Mouse (Mus musculus): Measurements from ENCODE around the gene Dapk1.
"Not testable (repeated sequence)": the region's sequence is repeated elsewhere in the genome, so short reads cannot be mapped to it uniquely, and the experiment has no call there.

Dapk1 gene

DNA sequence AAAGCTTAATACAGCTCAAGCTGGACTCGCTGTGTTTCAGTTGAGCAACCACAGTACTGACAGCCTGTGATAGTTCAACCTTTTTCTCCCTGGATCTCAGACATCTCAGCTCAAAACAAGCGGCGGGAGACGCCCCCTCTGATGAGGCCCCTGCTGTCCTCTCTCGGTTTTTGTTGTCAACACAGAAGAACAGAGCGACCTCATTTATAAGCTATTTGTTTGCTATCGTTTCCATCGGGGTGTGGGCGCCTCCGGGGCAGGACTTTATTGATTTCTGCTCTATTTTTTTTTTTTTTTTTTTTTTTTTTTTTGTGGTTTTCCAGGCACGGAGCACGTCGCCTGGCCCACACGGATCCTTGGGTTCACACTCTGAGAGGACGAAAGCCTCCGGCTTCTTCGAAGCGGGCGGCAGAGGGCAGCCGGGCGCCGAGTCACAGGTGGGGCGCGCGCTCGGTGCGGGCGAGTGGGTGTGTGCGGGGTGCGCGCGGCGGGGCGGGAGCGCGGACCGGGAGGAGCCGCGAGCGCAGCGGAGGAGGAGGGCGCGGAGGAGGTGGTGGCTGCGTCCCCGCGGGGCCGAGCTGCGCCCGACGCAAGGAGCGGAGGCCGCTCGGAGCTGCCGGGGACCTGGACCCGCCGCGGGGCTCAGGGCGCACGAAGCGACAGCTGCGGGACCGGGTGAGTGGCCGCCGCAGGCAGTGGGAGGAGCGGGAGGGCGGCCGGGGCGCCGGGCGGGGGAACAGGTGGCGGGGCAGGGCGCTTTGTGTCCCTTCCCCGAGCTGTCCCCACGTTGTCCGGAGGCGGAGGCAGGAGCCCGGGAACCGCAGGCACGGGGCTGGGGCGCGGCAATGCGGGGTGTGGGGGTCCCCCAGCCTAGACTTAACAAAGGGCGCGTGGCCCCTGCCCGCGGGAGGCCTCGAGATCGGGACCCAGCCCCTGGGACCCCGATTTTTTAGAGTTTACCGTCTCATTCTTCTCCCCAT, at the start of gene Dapk1:
Dapk1 (plus strand) TSS at position 512 of the 980 bp plus-strand sequence.
- DNase-seq: peak; percentile 83

DNA sequence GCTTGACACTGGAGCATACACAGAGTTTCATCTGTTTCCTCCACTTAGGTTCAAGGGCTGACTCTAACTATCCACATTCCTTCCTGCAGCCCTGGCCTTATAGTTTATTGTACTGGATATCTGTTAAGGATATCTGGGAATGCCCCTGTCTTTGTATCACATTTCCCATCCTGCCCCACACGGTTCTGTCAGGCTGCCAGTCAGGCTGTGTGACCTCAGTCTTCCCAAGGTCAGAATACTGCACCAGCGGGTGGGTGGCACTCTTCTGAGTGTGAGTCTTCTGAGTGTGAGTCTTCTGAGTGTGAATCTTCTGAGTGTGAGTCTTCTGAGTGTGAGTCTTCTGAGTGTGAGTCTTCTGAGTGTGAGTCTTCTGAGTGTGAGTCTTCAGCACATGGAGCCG, 48.4 kb upstream of the Dapk1 start:
- no peak for DNase-seq

DNA sequence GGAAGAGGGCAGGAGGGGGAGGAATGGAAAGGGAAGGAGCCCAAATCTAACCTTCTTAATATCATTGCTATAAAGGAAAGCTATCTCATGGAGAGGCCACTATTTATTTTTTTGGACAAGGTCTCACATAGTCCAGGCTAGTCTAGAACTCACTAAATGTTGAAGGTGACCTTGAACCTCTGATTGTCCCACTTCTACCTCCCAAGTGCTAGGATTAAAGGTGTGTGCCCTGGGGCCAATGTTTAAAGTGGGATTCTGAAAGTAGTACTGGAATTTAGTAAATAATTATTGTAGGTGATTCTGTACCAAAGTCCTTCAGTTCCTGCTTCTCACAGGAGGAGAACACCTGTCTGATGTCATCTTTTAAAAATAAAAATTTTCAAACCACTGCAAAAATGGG, 45.3 kb upstream of the Dapk1 start:
- no peak for DNase-seq

DNA sequence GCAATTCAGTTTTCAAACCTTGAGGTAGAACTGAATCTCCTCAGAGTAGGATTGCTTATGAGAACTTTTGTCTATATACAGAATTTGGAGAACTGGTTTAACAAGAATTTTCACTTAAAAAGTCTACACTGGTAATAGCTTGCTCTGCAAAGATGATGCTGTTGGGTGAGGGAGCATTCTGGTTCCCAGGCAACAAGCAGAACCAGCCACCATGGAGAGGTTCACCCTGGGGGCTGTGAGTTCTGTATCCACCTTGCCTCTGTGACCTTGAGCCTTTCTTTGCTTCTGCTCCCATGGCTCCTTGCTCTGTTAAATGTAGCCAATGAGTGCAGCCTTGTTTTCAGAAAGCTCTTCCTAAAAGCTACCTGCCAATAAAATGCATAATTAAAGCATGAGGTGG, 44.8 kb upstream of the Dapk1 start:
- no peak for DNase-seq

DNA sequence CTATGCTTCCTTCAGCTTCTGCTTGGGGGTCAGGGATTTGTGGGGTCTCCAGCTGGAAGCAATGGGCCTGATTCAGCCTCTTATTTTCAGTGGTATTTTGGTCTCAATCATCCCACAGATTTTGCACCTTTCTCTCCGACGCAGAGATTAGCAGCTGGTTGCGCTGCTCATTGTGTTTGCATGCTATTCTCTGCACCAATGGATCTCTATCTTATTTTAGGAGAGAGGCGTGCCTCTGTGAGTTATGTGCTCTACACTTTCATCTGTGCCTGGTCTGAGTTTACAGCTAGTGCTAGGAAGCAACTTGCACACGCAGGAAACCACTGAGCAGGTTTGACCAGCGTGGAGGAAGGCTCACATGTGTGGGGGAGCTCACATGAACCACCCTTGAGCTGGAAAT, 37.4 kb upstream of the Dapk1 start:
- no peak for DNase-seq

DNA sequence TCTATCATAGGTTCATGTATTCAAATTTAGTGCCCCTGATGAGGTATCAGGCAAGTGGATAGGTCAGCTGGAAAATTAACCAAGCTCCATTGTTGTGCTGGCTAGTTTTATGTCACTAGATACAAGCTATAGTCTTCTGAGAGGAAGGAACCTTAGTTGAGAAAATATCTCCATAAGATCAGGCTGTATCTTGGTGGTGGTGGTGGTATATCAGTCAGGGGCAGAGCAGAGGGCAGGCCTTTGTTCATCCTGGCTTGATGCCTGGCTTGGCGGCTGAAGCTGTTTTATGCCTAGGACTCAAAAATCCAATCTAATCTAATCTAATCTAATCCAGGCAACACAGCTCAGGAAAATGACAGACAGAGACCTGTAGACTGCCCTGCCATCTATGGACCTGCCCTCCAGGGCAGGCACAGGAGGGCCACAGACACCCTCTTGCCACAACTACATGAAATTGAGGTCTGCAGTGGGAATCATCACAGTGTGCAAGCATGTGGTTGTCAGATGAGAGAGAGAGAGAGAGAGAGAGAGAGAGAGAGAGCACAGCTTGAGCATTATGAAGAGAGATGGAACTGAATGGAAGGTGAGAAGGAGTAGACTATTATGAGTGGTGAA, 32.7 kb upstream of the Dapk1 start:
- no peak for DNase-seq

DNA sequence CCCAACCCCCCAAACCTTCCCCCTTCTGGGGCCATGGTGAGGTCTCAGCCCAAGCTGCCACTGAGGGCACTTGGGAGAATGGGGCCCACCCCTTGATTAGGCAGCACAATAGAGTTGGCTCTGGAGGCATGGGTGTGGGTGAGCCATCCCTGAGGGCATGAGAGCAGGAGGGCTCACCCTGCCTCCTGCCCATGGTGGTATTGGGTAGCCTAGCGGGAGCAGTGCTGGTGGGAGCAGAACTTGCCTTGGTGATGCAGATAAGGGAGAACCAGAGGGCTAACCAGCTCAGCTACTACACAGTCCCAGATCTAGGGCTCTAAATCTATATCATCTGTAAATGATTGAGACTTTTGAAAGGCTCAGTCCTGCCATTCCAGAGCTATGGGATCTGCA, 32.2 kb upstream of the Dapk1 start:
- no peak for DNase-seq

DNA sequence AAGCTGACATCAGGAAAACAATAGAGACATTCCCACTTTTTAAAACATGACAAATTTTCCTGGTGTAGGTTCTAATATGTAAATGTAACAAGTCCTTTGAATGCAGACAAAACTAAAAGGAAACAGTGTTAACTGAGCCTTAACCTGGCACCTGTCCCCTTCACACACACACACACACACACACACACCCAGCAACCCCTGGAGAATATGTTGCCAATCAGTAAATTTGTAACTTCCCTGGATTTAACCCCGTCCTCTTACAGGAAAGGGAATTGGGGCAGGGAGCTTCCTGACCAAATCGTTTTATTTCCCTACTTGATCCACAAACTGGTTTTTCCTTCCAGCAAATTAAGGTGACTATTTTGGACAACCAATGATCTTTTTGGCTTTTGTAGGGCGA, 28.2 kb upstream of the Dapk1 start:
- DNase-seq: no peak

DNA sequence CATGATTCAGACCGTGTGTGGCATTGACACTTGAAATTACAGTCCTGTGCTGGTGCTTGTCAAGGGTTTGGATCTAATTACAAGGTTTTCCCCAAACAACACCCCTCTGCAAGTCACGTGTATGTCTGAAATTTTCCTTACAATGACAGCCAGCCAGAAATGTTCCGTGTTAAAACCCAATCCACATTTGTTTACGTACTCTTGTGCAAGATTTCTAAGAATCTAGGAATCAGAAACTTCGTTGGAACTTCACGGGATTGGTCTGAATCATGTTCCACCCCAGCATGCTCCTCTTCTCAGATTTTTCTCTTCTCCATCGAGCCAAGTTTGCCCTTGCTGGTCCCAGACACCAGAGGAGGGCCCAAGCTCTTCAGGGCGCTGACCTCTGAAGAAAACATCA, 27.8 kb upstream of the Dapk1 start:
- no peak for DNase-seq

DNA sequence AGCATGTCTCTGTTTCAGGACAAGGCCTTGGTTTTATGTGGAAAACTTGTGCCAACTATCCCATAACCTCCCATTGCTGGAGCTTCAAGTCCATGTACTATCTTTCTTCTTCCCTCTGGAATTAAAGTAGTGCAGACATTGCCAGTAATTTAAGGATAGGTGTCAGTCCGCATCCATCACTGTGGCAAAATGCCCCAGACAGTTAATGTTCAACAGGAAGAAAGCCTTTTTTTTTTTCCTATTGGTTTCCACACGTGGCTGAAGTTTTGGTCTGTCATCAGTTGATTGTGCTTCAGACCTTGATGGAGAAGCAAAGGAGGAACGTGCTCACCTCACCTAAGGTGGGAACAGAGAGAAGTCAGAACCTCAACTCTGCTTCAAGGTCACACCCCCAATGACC, 23.2 kb upstream of the Dapk1 start:
- DNase-seq: no peak

DNA sequence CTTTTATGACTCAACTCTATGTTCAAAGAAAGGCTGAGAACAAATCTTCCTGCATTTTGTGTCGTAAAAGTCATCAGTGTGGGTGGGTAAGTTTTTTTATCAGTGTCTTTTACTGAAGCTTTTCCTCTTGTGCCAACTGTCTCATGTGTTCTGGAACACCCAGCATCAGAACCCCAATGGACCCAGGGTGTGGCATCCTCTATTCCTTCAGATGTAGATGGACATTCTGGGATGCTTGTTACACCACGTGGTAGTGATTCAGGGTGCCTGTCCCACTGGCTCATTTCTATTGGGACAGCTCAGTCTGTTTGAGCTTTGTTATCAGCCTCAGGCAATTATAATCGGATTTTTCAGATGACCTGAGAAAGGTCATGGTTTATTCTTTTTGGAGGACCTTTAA, 6.9 kb upstream of the Dapk1 start:
- no peak for DNase-seq

DNA sequence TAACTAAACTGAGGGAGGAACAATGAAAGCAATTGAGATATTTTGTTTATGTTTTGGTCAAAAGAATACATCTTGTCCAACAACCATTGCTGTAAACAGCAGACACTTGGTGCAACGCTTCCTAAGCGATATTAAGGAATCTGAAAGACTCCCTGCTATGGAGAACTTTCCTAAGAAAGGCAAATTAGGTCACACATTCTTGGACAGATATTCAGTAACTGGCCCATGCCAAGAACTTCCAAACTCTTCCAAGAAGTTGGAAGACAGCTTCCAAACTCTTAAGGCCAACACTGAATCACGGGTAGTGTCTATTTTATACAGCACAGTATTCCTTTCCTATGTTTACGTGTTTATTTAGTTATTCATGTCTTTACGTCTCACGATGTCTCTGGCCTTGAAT, 6.2 kb upstream of the Dapk1 start:
- DNase-seq: no peak

DNA sequence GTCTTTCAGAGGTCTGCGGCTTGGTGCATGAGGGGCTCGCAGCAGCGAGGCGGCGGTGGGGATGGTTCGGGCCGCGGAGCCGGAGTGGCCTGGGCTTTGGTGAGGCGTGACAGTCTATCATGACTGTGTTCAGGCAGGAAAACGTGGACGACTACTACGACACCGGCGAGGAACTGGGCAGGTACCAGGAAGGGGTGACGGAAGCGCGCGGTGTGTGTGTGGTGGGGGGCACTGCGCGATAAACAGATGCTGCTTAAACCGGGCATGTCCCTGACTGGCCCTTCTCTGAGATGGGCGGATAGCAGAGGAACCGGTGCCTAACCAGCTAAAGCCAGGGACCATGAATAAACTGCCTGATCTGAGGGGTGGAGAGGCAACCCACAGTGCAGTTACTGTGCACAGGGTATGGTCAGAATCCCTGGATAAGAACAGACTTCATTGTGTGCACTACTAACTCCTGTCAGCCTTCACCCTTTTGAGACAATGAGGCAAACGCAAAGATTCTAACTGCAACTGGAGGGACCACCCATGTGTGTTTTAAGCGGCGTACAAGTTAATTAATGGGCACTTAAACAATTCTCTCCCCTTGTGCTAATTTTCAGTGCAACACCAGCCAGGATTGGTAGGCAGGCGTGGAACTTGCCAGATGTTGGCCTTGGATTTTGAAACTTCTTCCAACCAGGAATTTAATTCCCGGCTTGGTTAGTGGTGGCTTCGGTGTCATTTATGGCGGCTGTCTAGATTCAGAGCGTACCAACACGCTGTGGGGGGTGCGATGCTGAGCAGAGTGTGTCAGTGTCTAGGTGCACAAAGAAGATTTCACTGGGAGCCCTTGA, 887 bp downstream of the Dapk1 start:
- DNase-seq: peak; percentile 61

DNA sequence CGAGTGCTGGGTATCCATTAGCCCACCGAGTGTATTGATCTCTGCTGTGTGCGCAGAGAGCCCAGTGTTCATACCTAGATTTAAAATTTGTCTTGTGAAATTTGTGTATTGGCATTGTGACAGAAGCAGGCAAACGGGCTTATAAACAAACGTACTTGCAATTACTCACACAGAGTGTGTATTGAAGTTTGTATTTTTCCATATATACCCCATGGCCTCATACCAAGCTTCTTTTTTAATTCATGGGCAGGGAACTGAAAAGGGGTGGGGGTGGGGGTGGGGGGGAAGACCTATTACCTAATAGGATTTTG, 1.5 kb downstream of the Dapk1 start:
- DNase-seq: no peak

DNA sequence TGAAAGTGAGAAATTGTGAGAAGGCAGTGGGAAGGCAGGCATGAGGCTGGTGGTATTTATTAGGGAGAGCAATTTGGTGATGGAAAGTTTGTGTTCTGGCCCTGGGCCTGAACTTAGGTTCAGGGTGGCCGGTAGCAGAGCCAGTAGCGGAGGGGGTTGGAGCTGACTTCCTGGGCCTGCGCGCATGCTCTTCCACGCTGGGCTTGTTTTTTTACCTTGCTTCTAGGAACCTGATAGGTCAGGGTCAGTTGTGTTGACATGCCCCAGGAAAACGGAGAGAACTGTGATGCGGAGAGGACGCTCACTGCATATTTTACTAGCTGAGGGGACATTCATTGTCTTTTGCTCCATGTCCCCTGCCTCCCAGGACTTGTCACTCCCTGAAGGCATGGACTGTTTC, 5.7 kb downstream of the Dapk1 start:
- DNase-seq: no peak

DNA sequence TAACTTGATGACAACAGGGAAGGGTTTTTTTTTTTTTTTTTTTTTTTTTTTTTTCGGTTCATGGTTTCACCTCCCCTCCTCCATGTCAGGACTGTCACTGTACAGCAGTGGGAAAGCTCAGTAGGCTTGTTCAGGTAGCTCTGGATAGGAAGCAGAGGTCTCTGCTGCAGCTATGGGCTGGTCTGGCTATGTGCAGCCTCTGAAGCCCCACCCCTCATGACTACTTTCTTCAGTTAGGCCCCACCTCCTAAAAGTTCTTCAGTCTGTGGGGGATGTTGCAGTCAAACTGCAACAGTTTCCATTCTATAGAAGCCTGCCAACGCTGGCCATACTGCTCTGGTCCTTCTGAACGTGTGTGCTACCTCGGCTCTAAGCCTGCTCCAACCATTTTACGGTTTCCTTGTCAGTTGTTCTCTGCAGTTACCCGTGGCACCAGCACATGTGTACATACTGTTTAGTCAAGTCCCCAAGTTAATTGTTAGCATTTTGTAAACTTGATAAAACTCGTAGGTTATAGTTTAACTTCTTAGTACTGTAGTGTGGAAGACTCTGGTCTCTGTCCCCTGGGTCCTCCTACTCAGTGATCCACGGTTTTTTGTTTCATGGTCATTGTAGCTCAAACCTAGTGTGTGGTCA, 6.8 kb downstream of the Dapk1 start:
- DNase-seq: no peak

DNA sequence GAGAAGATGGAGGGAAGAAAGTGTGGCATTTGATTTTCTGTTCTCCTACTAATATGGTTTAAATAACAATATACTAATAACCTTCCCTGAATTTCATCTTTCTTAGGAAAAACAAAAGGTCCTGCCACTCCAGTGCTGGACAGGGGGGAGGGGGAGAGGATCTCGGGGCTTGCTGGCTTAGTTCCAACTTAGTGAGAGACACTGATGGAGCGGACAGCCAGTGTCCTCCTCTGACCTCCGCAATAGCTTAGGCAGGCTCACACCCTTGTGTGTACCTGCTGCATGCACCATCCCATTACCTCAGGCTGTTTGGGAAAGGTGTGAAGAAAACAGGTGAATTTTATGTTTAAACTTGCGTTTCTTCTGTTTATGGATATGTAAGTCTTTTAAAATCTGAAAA, 7.5 kb downstream of the Dapk1 start:
- DNase-seq: no peak

DNA sequence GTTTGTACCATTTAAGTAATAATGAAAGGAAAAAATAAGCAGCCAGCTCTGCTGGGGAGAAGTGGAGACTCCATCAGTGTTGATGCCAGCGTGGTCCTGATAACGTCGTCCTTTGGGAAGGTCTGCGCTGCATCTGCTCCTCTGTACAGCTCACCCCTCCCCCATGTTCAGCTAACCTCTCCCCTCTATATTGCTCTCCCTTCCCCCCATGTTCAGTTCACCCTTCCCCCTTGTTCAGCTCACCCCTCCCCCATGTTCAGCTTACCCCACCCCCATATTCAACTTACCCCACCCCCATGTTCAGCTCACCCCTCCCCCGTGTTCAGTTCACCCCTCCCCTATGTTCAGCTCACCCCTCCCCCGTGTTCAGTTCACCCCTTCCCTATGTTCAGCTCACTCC, 8.8 kb downstream of the Dapk1 start:
- DNase-seq: no peak

DNA sequence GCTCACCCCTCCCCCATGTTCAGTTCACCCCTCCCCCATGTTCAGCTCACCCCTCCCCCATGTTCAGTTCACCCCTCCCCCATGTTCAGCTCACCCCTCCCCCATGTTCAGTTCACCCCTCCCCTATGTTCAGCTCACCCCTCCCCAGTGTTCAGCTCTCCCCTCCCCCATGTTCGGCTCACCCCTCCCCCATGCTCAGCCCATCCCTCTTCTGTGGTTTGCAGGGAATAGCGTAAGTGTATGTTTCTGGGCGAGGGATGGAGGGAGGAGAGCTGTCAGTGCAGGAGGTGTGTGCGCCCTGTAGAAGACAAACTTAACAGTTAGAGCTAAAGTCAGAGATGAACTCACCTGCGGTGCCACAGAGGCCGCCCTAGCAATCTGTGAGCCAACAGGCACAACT, 9.2 kb downstream of the Dapk1 start:
- DNase-seq: not testable (repeated sequence)

DNA sequence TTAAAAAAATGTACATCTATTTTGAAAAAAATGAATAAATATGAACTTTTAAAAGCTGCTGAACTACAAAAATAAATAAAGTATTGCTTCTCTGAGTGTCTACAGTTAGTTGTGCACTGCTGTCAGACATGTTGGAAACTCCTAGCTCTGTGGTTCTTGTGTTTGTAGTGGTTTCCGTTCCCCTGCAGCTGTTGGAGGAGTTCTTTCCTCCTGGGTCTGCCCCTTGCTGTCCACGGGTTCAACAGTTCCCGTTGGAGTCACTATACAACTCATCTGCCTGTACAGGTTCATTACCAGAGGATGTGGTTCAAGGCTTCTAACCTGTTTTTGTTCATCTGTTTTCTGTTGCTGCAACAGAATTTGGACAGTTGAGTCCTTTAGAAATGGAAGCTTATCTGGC, 10.4 kb downstream of the Dapk1 start:
- peak; percentile 54 for DNase-seq

DNA sequence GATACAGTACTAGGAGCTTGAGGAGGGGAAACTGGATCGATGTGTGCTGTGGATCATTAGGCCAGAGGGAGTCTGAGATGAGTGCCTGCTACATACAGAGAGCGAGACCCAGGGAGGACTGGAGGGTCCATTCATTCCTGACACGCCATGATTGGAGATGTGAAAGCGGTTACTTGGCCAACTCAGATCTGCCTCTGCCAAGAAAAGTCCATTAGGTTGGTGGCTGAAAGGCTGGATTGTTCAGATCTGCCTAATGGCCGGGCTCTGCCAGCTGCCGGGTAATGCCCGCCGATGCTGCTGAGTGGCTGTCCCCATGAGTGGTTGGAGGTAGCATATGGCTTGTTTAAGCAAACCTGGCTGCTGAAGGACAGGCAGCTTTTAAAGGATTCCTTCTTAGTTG, 12.4 kb downstream of the Dapk1 start:
- no peak for DNase-seq

DNA sequence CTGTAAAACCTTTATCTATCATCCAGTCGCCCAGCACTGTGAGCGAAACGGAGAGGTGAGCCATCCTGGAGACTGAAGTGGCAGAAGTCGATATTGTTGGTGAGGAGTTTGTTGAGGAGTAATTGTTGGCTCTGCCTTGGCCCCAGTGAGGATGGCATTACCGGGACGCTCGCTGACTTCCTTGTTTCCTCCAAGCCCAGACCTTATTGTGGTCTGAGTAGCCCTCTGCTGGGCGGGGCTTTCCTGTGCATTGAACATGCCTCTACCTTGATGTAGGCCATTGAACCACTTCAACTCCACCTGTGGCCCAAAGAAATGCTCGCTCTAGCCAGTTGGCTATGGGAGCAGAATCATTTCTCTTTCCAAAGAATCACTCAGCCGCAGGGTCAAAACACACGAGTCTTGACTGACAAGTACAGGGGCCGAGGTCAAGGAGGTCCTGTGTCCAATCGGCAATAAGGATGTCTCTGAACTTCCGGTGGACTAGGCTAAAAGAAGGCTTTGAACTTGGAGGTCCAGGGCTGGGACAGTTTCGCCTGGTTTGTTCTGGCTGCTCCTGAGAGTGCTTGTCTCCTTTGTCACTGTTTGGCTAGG, 13.4 kb downstream of the Dapk1 start:
- DNase-seq: no peak

DNA sequence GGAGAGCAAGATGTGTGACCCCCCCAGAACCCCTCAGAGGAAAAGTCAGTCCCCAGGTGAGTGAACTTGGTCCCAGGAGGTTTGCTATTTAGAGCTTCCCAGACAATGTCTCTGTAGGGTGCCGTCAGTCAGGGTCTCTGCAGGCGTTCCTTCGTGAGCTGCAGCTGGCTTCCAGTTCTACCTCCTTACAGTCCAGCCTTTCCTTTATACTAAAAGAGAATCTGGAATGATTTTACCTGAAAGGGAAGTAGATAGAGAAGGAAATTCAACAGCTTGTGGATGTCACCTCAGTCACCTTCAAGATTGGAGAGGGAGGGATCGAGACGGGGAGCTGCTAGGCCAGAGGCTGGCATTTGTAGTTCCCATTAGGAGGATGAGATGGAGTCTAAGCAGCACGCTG, 14.3 kb downstream of the Dapk1 start:
- no peak for DNase-seq

Measured in thymus, postnatal 25 days (tissue).